Mouse (Mus musculus): ENCODE measurements around the gene Sema3a.
"Not testable (repeated sequence)": the region's sequence is repeated elsewhere in the genome, so short reads cannot be mapped to it uniquely, and the experiment has no call there.

Gene Sema3a

GRCm38 (mm10) chr5:13416960-13417710 is 291.9 kb downstream of the Sema3a start:
- no peak for DNase-seq (ENCODE audit: low read depth, low spot score)

DNA sequence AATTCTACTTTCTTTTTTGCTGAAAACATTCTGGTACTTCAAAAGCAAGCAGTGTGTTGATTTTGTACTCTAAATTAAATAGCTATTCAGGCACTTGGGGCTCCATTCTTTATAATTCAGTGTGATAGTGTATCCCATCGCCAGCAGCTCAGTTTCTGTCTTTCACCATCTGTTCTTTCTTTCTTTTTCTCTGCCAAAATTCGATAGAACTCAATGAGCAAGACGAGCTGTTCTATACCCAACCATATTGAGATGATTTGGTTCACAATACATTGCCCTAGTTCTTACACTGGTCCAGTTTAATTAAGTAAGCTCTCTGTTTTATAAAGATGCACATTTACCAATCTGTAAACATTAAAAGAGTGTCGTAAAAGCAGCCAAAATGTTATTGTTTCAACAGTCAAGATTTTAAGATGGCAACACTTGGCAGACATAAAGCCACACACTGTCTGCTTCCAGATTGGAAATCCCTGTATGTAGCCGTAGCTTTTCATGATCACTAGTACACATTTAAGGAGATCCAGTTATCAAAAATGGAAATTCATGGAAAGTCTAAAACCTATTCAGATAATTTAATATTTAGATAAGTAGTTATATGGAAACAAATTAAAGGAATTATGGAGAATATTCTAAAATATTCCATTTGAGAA is 296.2 kb downstream of the Sema3a start:
- no peak for DNase-seq (ENCODE audit: low read depth, low spot score)

DNA sequence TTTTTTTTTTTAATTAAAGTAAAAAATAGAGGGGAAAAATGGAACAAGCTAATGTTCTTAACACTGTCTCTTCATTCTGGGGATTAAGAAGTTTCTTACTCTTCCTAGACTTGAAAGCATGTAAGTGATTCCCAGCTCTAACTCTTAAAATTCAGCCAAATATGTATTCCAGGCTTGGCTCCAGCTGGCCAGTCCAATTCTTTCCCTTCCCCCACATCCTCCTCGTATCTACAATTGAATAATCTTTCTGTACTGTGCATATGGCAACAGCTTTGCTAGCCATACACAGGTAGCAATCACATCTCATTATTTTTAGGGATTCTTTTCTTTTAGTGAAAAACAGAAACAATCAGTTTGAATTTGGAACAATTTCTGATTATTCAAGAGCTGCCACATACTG is 303.5 kb downstream of the Sema3a start:
- DNase-seq (ENCODE audit: low read depth, low spot score): no peak

DNA sequence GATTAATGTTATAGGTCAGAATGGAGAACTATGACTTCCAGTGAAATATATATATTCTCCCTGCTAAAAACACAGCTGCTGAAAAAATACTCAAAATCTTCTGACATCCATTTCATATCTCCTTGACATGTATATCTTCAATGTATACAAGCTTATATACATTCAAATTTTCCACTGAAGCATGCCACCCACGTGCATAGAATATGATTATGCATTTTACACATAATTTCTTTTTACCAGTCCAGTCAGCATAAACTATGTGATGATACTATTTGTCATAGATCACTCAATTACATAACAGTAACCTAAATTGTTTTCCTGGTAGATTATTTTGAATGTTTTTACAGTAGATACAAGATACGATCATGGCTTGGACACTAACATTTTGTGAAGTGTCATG is 306.6 kb downstream of the Sema3a start:
- DNase-seq (ENCODE audit: low read depth, low spot score): no peak

GRCm38 (mm10) chr5:13432574-13432973 is 307.4 kb downstream of the Sema3a start:
- no peak for DNase-seq (ENCODE audit: low read depth, low spot score)

GRCm38 (mm10) chr5:13433303-13433702 is 308.1 kb downstream of the Sema3a start:
- no peak for DNase-seq (ENCODE audit: low read depth, low spot score)

GRCm38 (mm10) chr5:13441112-13441511 is 315.9 kb downstream of the Sema3a start:
- DNase-seq (ENCODE audit: low read depth, low spot score): no peak

DNA sequence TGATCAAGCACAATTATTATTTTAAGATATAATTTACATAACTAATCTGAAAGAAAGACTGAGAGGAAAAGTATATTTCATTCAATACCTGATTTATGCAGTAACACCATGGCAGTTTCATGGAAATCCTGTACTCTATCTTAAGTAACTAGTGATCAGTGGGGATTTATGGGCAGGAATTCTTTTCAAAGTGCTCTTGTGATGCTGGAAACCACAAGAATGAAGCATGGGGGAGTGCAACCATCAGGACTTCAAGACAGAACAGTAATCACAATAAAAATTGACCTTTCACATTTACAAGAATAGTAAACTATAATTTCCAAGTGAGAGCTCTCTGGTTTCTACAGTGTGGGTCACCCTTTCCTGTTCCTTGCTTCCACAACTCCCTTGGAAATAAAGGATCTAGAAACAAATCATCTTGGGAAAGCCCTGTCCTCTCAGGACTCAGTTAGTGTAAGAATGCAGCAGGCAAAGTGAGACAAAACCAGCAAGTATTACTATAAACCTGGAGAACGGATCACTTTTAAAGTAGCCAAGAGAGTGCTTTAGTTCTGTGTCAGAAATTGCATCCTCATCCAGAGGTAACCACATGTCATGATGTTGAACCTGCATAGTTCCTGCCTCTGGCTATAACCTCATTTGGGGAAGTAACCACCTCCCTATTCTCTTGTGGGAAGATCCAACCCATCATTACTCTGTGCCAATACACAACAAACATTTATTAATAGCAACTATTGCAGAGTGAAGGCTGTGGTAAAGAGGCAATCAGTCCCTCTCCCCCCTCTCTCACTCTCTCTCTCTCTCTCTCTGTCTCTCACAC is 335.2 kb downstream of the Sema3a start:
- no peak for DNase-seq (ENCODE audit: low read depth, low spot score)

GRCm38 (mm10) chr5:13468856-13469255 is 343.6 kb downstream of the Sema3a start:
- no peak for DNase-seq (ENCODE audit: low read depth, low spot score)

DNA sequence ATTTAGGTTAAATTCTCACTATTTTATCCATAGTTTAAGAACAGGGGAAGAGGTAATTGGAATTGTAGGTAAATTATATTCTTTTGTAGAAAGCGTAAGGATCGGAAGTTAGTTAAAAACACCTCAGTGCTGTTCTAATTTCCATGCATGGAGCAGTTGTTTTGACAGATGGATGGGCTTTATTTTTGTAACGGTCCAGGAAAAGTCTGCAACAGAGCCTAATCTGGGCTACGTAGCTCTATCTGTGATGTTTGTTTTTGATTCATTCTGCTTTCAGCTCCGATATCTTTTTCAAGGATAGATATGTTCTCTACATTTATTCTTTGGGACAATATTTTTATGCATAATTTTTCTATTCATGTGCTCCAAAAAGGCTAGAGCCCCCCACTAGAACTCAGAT is 344.2 kb downstream of the Sema3a start:
- DNase-seq (ENCODE audit: low read depth, low spot score): no peak

DNA sequence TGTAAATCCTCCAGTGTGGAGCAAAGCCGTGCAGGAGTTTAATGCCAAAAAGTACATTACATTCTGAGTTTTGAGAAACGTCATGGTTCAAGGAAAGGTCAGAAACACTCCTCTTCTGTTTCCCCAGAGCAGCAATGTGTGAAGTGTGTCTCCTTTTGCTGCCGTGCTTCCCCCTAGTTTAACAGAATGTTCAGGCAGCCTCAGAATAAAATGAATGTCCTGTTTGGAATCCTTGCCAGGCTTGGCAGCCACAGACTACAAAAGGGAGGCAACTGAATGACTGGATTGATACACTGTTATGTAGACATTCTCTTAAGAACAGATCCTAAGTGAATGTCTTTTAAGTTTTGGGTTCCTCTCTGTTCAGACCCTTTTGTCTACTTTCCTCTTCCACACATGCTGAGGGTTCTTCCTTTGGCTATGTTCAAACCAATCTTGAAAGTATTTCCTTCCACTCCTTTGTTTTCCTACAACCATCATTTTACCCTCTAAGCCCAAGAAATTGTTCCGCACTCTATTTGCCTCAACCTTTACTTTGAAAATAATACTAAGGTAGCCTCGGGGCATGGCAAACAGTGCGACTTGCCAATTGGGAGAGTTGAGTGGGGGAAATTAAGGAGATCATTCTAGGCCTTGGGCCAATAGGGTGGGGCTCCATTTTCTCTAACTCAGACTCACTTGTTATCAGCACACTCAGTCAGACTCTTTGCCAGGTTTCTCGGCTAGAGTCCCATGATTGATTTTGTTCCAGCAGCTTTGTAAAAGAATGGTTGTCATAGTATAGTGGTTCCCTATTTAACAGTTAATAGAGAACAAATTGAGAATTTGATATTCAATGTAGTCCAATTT is 345.1 kb downstream of the Sema3a start:
- DNase-seq (ENCODE audit: low read depth, low spot score): no peak

- DNase-seq (ENCODE audit: low read depth, low spot score): no peak
Observed at GRCm38 (mm10) chr5:13477653-13478052, 352.4 kb downstream of the Sema3a start.

GRCm38 (mm10) chr5:13488671-13489070 is 363.5 kb downstream of the Sema3a start:
- DNase-seq (ENCODE audit: low read depth, low spot score): no peak

DNA sequence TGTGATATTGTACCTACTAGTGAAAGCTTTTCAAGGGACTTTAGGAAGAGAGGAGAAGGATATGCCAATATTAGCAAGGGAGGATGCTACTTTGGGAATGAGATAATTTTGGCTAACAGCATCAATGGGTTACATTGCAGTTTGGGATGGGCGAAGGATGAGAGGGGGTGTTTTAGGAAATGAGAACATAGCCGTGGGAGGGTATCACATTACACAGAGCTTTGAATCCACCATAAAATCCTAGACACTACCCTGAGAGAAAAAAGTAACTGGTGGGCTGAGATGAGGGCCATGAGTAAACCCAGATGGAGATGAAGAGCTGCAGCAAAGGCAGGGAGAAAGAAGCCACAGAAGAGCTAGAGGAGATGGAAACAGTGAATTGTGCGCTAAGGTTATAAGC is 370.8 kb downstream of the Sema3a start:
- not testable (repeated sequence) for DNase-seq (ENCODE audit: low read depth, low spot score)

GRCm38 (mm10) chr5:13499835-13500234 is 374.6 kb downstream of the Sema3a start:
- DNase-seq (ENCODE audit: low read depth, low spot score): no peak

DNA sequence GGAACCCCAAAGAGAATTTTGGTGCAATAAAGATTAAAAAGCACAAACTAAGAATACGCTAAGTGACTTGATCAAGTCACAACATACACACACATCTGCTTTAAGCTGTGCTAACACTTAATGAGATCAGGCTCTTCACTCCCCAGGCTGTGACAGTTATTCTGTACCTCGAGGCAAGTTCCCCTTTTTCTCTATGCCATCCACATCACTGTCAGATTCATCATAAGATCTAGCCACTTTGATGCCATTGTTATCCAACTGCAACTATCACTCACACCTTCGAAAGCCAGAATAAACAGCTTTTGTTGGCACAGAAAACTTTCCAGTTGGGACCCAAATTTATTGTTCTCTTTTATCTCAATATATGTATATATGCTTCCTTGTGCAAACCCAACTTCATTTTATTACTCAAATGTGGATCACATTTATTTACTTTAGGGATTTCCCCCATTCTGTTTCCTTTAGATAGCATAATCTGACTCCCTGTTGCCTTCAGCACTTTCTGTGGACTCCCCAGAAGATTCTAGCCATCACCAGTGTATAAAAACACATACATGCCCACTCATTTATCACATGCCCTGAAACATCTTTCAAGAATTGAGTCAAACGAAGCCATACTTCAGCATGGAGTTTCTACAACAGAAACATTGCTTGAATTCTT is 380.8 kb downstream of the Sema3a start:
- no peak for DNase-seq (ENCODE audit: low read depth, low spot score)

DNA sequence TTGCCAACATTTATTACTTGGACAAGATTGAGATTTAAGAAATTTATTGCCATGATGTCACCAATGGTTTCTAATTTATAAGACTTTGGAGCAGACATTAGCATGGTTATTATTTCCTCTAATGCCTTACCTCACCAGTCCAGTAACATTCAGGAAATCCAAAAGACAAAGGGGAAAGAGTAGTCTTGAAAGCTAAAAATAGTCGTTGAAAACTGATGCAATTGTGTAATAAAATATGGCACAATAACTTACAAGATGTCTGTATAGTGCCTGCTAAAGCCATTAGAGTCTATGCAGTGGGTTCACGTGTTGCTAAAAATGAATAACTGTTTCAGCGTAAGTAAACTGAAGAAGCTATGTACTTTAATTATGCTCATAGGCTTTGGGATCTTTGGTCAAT is 383.9 kb downstream of the Sema3a start:
- DNase-seq (ENCODE audit: low read depth, low spot score): no peak

- DNase-seq (ENCODE audit: low read depth, low spot score): no peak
Observed at GRCm38 (mm10) chr5:13517018-13517417, 391.8 kb downstream of the Sema3a start.

GRCm38 (mm10) chr5:13525597-13525996 is 400.4 kb downstream of the Sema3a start:
- no peak for DNase-seq (ENCODE audit: low read depth, low spot score)

DNA sequence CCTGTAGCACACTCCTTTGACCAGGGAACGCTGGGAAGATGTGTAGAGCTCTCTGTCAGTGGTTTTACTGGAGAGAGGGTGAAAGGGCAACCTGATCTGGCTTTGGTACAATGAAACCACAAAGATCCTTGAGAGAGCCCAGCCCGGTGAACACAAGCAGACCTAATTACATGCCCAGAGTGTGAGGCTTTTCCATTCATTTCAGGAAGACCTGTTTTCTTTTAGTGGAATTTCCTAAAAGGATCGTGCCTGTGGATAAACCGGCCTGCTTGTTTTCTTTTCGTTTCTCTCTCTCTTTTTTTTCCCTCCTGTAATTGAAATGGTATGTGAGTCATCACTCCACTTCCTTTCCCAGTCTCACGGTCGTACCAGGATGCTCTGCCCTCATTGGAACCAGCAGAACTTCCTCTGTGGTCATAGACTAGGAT is 401.8 kb downstream of the Sema3a start:
- no peak for DNase-seq (ENCODE audit: low read depth, low spot score)

GRCm38 (mm10) chr5:13529226-13529625 is 404.0 kb downstream of the Sema3a start:
- no peak for DNase-seq (ENCODE audit: low read depth, low spot score)

All from c-Kit-negative CD71-positive TER-119-positive erythroid progenitor cells, embryonic 14.5 days (primary cell).